Mouse (Mus musculus) neutrophil, adult 83 days (primary cell): ENCODE data around the gene Mxd1. TPM values are rescaled to one million over a fixed set of nuclear protein-coding genes. Genes with fewer than 3 reads are reported as not detected.

Experiments
- total RNA-seq, 2 experiments: library from RNA; stranded (reverse); gene quantifications; one replicate each; pipeline ENCODE4 v1.2.4; 2023

The Mxd1 gene
- total RNA-seq: 100 to 1,000 TPM; 571 to 773 TPM

GRCm38 (mm10) chr6:86668580-86669239 lies at the start of gene Mxd1:
TSS of gene Mxd1 (minus strand) at chr6:86669161.

DNA sequence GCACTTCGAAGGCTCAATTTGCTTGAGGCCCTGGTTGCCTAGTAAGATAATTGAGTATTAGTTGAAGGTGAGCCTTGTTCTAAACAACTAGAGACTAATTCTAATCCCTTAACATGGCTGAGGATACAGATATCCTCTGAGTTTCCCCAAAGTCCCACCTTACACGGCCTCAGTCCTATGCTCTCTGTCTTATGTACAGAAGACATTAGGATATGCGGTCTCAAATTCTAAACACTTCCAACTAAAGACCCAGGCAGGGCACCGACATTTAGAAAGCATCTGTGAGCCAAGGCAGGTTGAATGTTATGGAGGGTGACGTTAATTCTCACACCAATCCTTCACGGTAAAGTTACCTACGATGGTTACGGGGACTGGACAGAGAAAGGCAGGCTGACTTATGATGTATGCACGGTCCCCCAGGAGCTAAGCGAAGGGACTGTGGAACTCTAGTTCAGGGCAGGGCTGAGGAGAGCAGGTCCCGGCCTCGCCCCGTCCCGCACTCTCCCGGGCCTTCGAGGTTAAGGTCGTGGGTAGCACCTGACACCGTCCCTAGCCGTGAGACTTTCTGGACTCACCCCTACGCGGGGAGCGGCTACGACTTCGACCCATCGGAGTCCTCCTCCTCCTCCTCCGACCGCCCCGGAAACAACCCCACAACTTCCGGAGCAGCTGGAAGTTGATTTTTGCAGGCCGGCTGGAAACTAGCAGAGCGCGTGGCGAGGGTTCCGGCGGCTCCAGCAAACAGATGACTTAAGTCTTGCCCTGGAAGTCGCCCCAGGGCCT lies 15.1 kb upstream of the Mxd1 start, which contains the start of gene Snrnp27:
Snrnp27 (minus strand) TSS at position 651 of the 783 bp plus-strand sequence.

GRCm38 (mm10) chr6:86627946-86628345 lies 41.0 kb downstream of the Mxd1 start, which contains the start of gene Asprv1:
TSS of gene Asprv1 (plus strand) at chr6:86628164.

Other genes with a start within 250 kb of the Mxd1 start
- gene Gm44790, start 242.5 kb downstream of the Mxd1 start, total RNA-seq: 1 to 10 TPM in 1 of 2 experiments, not detected in 1; 2.2 TPM
- gene C87436, start 230.8 kb downstream of the Mxd1 start, total RNA-seq: 10 to 100 TPM; 16.7 to 20.5 TPM
- gene Pcbp1, start 142.8 kb downstream of the Mxd1 start, total RNA-seq: 100 to 1,000 TPM; 170 to 191 TPM
- 10 to 100 TPM; 62.2 to 88.0 TPM for gene Asprv1, start 41.0 kb downstream of the Mxd1 start, total RNA-seq
- 10 to 100 TPM; 35.5 to 40.8 TPM for gene Snrnp27, start 15.4 kb upstream of the Mxd1 start, total RNA-seq
- 10 to 100 TPM; 15.5 to 18.1 TPM for gene Gmcl1, start 64.2 kb upstream of the Mxd1 start, total RNA-seq
- gene Anxa4, start 124.4 kb upstream of the Mxd1 start, total RNA-seq: 10 to 100 TPM; 16.6 to 19.6 TPM
- 10 to 100 TPM; 35.3 to 36.7 TPM for gene Aak1, start 180.4 kb upstream of the Mxd1 start, total RNA-seq